Mouse (Mus musculus) common myeloid progenitor, adult 5-6 weeks (primary cell): ENCODE measurements around the gene Commd4. TPM values are rescaled to one million over a fixed set of nuclear protein-coding genes. Genes with fewer than 3 reads are reported as not detected.
"Not testable (repeated sequence)": the region's sequence is repeated elsewhere in the genome, so short reads cannot be mapped to it uniquely, and the experiment has no call there.

Source experiments
- ATAC-seq: replicated peaks from 2 replicates; pipeline ENCODE4 v1.8.0; 2016; ENCODE audit warnings: low read depth, mild to moderate bottlenecking, moderate TSS enrichment, inconsistent platforms; ENCODE audit not compliant: poor library complexity, severe bottlenecking
- total RNA-seq: library from RNA; stranded (forward); fragments of 200-1000, 187-1606 nt; gene quantifications from 2 replicates; pipeline ENCODE4 v1.2.3, GENCODE M21; 2017

Commd4 gene
- 107 and 131 TPM in 2 replicates for total RNA-seq

- peak; percentile 89 for ATAC-seq
These were observed at the start of gene Commd4 for GRCm38 (mm10) chr9:57158013-57158470. Gene Commd4, minus strand, starts transcription at chr9:57158331.

GRCm38 (mm10) chr9:57206896-57207295 lies 48.8 kb upstream of the Commd4 start:
- no peak for ATAC-seq

DNA sequence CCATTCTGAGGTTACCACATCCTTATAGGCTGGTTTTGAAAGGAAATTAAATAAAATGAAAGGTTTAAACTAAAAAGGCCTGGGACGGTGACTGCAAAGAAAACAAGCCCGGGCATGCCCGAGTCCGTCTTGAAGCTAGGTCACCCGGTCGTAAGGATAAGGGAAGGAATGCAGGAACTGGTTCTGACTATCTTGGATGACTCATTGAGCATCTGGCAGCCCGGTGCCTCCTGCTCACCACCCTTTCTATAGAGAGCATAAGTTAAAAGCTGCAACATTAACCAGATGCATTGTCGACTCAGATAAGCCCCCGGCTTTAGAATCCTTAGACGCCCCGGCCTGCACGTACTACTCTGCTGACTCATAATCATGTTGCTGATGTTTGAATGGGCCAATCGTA lies 45.4 kb upstream of the Commd4 start:
- ATAC-seq = not testable (repeated sequence)

- ATAC-seq = no peak
These were observed 44.9 kb upstream of the Commd4 start for GRCm38 (mm10) chr9:57202981-57203380.

- ATAC-seq = no peak
These were observed 39.3 kb upstream of the Commd4 start for GRCm38 (mm10) chr9:57197414-57197813.

DNA sequence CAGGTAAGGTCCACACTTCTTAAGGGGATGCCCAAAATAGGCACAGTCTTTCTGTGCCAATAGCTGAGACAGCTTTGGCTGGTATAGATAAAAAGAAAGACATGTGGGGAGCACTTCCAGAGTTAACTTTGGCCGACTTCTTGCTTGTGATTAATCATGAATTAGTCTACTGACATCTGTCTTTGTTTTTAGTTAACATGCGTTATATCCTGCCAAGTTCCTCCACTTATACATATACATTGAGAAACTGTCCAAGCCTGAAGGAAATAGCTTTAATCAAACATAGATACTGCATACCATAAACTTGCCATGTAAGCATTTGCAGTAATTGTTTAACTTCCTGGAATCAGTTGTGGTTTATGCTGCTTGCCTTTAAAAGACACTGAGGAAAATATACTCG lies 38.6 kb upstream of the Commd4 start:
- ATAC-seq = no peak

GRCm38 (mm10) chr9:57168411-57168810 lies 10.3 kb upstream of the Commd4 start:
- ATAC-seq = no peak

- no peak for ATAC-seq
These were observed 8.0 kb upstream of the Commd4 start for GRCm38 (mm10) chr9:57166173-57166572.

DNA sequence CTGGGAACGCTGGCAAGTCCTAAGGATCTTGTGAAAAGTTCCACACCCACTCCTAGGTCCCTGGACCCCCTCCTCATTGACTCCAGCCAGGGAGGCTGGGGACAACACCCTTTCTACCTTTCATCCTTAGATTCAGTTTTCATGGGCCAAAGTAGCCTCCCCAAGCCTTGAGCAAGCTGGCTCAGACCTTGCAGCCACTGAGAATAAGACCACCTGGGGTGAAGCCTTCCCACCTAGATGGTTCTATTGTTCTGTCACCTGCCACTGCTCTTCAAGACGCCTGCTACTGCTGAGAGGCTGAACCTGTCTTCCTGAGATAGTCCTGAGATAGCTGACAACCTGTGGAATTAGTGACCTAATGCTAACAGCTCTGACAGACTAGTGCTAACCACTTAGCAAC lies 5.0 kb upstream of the Commd4 start:
- ATAC-seq = no peak

DNA sequence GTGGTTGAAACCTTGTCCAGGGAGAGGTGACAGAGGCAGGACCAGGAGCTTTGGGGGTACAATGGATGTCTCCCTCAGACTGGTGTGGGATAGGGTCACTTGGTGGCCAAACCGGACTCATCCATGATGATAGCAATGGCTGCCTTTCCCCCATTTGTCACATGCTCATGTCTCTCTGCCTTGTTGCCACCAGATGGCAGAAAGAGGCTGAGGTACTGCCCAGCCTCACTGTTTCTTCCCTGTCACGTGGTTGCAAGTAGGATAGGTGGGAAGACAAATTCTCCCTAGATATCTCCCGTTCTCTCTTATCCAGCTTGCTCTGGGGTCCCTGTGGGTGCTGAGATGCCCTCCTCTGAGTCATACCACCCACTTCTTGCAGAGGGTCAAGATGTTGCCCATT lies 4.4 kb upstream of the Commd4 start:
- peak; percentile 65 for ATAC-seq

- ATAC-seq = no peak
These were observed 375 bp upstream of the Commd4 start for GRCm38 (mm10) chr9:57158506-57158905.

GRCm38 (mm10) chr9:57157499-57157898 lies 632 bp downstream of the Commd4 start:
- no peak for ATAC-seq

DNA sequence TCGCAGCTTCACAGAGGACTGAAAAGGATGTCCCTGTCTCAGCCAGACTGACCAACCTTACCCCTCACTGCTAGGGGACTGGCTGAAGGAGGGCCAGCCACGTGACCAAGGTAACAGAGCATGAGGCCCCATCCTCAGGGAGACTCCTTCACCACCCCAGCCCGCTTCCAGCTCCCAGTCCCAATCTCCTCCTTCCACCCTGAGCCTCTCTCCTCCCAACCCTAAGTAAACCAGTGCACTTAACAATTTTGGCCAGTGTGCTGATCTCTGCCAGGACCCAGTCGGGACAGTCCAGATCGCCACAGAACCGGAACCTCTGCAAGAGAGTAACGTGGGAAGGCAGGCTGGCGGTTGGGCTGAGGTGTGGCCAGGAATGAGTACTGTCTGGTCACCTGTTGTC lies 1.3 kb downstream of the Commd4 start:
- no peak for ATAC-seq

GRCm38 (mm10) chr9:57156383-57156782 lies 1.7 kb downstream of the Commd4 start:
- no peak for ATAC-seq

- no peak for ATAC-seq
These were observed 5.8 kb downstream of the Commd4 start for GRCm38 (mm10) chr9:57152331-57152730.

- no peak for ATAC-seq
These were observed 7.9 kb downstream of the Commd4 start for GRCm38 (mm10) chr9:57150192-57150591.

DNA sequence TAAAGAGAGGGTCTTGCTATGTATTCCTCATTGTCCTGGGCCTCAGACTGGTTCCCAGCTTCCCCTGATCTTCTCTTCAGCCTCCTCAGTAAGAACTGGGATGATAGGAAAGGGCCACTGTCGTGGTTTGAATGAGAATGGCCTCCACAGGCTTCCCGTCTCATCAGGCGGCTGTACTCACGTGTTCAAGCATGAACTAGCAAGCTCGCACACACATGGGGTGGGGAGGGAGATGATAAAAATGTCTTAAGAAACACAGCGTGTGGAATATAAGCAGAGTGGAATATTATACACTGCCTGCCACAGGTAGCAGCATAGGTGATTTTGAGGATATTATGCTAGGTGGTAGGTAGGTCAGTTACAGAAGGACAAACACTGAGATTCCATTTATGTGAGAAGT lies 9.1 kb downstream of the Commd4 start:
- ATAC-seq = no peak

- ATAC-seq = peak; percentile 93
These were observed 9.8 kb downstream of the Commd4 start, which contains the start of gene Neil1 for GRCm38 (mm10) chr9:57148144-57148878. Gene Neil1, minus strand, starts transcription at chr9:57148305.

DNA sequence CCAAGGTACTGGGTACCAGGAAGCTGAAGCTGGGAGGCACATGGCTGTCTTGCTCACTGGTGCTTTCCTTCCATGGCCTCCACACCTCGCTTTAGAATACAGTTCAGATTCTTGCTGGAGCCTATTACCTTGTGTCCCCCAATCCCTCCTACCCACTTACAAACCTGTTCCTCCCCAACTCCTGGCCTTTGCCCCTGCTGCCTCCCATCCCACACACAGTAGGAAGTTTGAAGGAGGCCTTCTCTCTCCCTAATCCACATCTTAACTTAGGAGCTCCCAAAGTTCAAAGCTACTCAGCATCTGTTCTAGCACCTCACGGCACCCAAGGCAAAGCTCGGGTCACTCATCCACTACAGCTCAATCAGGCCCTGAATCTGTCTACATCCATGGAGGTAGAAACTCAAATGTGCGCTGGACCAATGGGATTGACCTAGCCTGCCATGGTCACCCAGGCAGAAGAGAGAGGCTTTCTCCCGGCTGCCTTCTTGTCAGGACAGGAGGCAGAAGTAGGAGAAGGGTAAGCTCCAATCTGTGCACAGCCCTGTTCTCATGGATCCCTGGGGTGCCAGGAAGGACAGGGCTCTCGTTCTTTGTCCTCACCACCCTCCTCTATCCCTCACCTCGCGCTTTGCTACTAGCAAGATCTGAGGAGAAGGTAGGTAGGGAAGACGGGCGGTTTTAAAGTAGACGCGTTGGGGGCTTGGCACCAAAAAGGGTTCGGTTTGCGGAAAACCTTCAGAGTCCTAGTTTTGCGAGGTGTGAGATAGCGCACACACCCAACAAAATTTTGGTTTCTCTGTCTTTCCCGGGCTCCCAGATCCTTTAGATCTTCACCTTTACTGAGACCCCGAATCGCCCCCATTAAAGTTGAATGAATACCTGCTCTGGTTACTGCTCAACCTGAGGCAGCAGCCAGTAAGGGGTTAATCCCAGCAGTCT lies 10.7 kb downstream of the Commd4 start:
- no peak for ATAC-seq

GRCm38 (mm10) chr9:57146451-57147066 lies 11.6 kb downstream of the Commd4 start:
- no peak for ATAC-seq

- ATAC-seq = no peak
These were observed 13.3 kb downstream of the Commd4 start for GRCm38 (mm10) chr9:57144830-57145229.
